Mouse (Mus musculus) neural tube, embryonic 12.5 days (tissue): ENCODE results near the gene Olfr1080. TPM values are rescaled to one million over a fixed set of nuclear protein-coding genes. Genes with fewer than 3 reads are reported as not detected.
"Not testable (repeated sequence)": the region's sequence is repeated elsewhere in the genome, so short reads cannot be mapped to it uniquely, and the experiment has no call there.

ENCODE experiments used
- ATAC-seq: fragments of 200-750 bp; cut with Nextera tagmentation; 2 replicates; pipeline ENCODE4 v1.8.0; 2017; ENCODE audit warnings: low read depth, mild to moderate bottlenecking, moderate TSS enrichment, moderate library complexity; ENCODE audit not compliant: low FRiP score
- H3K27ac ChIP-seq: fragments of 300-500 bp; sonication (generic); 2 replicates; pipeline ENCODE4 v1.5.1; 2016
- H3K27me3 ChIP-seq: fragments of 300-500 bp; sonication (generic); replicated peaks from 2 replicates; pipeline ENCODE4 v1.6.1; 2016; ENCODE audit warnings: mild to moderate bottlenecking
- H3K36me3 ChIP-seq: fragments of 300-500 bp; sonication (generic); 2 replicates; pipeline ENCODE4 v1.6.1; 2016; ENCODE audit warnings: mild to moderate bottlenecking
- H3K4me1 ChIP-seq: fragments of 300-500 bp; sonication (generic); 2 replicates; pipeline ENCODE4 v1.6.1; 2016
- H3K4me2 ChIP-seq: fragments of 300-500 bp; sonication (generic); replicated peaks from 2 replicates; pipeline ENCODE4 v1.6.1; 2016; ENCODE audit warnings: mild to moderate bottlenecking
- H3K4me3 ChIP-seq: fragments of 300-500 bp; sonication (generic); 2 replicates; pipeline ENCODE4 v1.5.1; 2016
- H3K9ac ChIP-seq: fragments of 300-500 bp; sonication (generic); 2 replicates; pipeline ENCODE4 v1.6.1; 2016; ENCODE audit warnings: mild to moderate bottlenecking
- H3K9me3 ChIP-seq: fragments of 300-500 bp; sonication (generic); 2 replicates; pipeline ENCODE4 v1.6.1; 2016; ENCODE audit warnings: mild to moderate bottlenecking
- WGBS: fragments of 180-500 bp; shearing (Covaris S2); methylation state at CpG from one replicate; pipeline ENCODE4 v1.1.7; 2016; 5-methylcytosine and 5-hydroxymethylcytosine counted together
- polyA plus RNA-seq: library from polyadenylated mRNA; unstranded; fragments of >200 nt; fragmentation: Nextera tagmentation; extraction: Ambion mirVana; gene quantifications from 2 replicates; pipeline ENCODE4 v1.2.1, GENCODE M21; 2016

The Olfr1080 gene
- not detected in 2 replicates for polyA plus RNA-seq

GRCm38 (mm10) chr2:86558135-86558534 is at the start of gene Olfr1080:
TSS of gene Olfr1080 (minus strand) at chr2:86558235.
- H3K27ac ChIP-seq, H3K4me3 ChIP-seq, H3K4me2 ChIP-seq, H3K9me3 ChIP-seq, H3K27me3 ChIP-seq, H3K9ac ChIP-seq, H3K36me3 ChIP-seq, ATAC-seq, H3K4me1 ChIP-seq: not testable (repeated sequence)

- H3K27me3 ChIP-seq, H3K4me2 ChIP-seq, H3K27ac ChIP-seq, H3K4me3 ChIP-seq, H3K9me3 ChIP-seq, H3K9ac ChIP-seq, ATAC-seq, H3K36me3 ChIP-seq, H3K4me1 ChIP-seq: not testable (repeated sequence)
- 83% methylated on average over 1 of the region's 1 CpGs for WGBS
Observed at GRCm38 (mm10) chr2:86598866-86599265, 40.8 kb upstream of the Olfr1080 start, which contains the start of gene Olfr1082. TSS of gene Olfr1082 (minus strand) at chr2:86598966.

GRCm38 (mm10) chr2:86542380-86542779 is 15.7 kb downstream of the Olfr1080 start, which contains the start of gene Olfr1079:
TSS of gene Olfr1079 (minus strand) at chr2:86542480.
- ATAC-seq, result no peak
- no peak within 1 kb of the TSS for H3K9ac ChIP-seq
- no peak within 1 kb of the TSS for H3K27ac ChIP-seq
- H3K36me3 ChIP-seq, result no peaks in the 10 kb centered on the region
- no peaks in the 10 kb centered on the region for H3K9me3 ChIP-seq
- H3K4me2 ChIP-seq, result no peak within 1 kb of the TSS
- no peaks in the 10 kb centered on the region for H3K4me1 ChIP-seq
- H3K27me3 ChIP-seq, result no peaks in the 10 kb centered on the region
- no peak within 1 kb of the TSS for H3K4me3 ChIP-seq
- 77% methylated on average over 1 of the region's 1 CpGs for WGBS

- no peak for ATAC-seq
- no peaks in the 10 kb centered on the region for H3K36me3 ChIP-seq
- no peak overlapping the region for H3K9ac ChIP-seq
- no peak overlapping the region for H3K4me3 ChIP-seq
- WGBS, result 85% methylated on average over 1 of the region's 1 CpGs
- H3K9me3 ChIP-seq, result no peaks in the 10 kb centered on the region
- H3K4me2 ChIP-seq, result no peak overlapping the region
- no peaks in the 10 kb centered on the region for H3K27me3 ChIP-seq
- H3K4me1 ChIP-seq, result no peaks in the 10 kb centered on the region
- H3K27ac ChIP-seq, result no peak overlapping the region
Observed at GRCm38 (mm10) chr2:86530991-86531390, 27.0 kb downstream of the Olfr1080 start.

- no peaks in the 10 kb centered on the region for H3K27me3 ChIP-seq
- no peak within 1 kb of the TSS for H3K9ac ChIP-seq
- H3K4me2 ChIP-seq, result no peak within 1 kb of the TSS
- H3K4me1 ChIP-seq, result no peaks in the 10 kb centered on the region
- no peak within 1 kb of the TSS for H3K27ac ChIP-seq
- ATAC-seq, result no peak
- no peaks in the 10 kb centered on the region for H3K9me3 ChIP-seq
- no peak within 1 kb of the TSS for H3K4me3 ChIP-seq
- H3K36me3 ChIP-seq, result no peaks in the 10 kb centered on the region
- WGBS, result 88% methylated on average over 1 of the region's 1 CpGs
Observed at GRCm38 (mm10) chr2:86508161-86508560, 49.9 kb downstream of the Olfr1080 start, which contains the start of gene Olfr1076. TSS of gene Olfr1076 (plus strand) at chr2:86508461.

Other genes with a start within 250 kb of the Olfr1080 start
- gene Olfr1053, start 243.0 kb downstream of the Olfr1080 start, polyA plus RNA-seq, result not detected in 2 replicates
- not detected in 2 replicates for gene Olfr1054, start 222.8 kb downstream of the Olfr1080 start, polyA plus RNA-seq
- gene Olfr1055, start 208.0 kb downstream of the Olfr1080 start, polyA plus RNA-seq, result not detected in 2 replicates
- not detected in 2 replicates for gene Olfr1056, start 195.8 kb downstream of the Olfr1080 start, polyA plus RNA-seq
- not detected in 2 replicates for gene Olfr1057, start 179.8 kb downstream of the Olfr1080 start, polyA plus RNA-seq
- not detected in 2 replicates for gene Olfr1058, start 169.7 kb downstream of the Olfr1080 start, polyA plus RNA-seq
- gene Olfr1061, start 144.2 kb downstream of the Olfr1080 start, polyA plus RNA-seq, result not detected in 2 replicates
- not detected in 2 replicates for gene Olfr1062, start 131.5 kb downstream of the Olfr1080 start, polyA plus RNA-seq
- gene Olfr1065, start 107.6 kb downstream of the Olfr1080 start, polyA plus RNA-seq, result not detected in 2 replicates
- not detected in 2 replicates for gene Olfr1066, start 102.0 kb downstream of the Olfr1080 start, polyA plus RNA-seq
- not detected in 2 replicates for gene Olfr228, start 70.8 kb downstream of the Olfr1080 start, polyA plus RNA-seq
- not detected in 2 replicates for gene Olfr1076, start 49.8 kb downstream of the Olfr1080 start, polyA plus RNA-seq
- not detected in 2 replicates for gene Olfr1079, start 15.8 kb downstream of the Olfr1080 start, polyA plus RNA-seq
- not detected in 2 replicates for gene Olfr1082, start 40.7 kb upstream of the Olfr1080 start, polyA plus RNA-seq
- not detected in 2 replicates for gene Olfr1084, start 81.5 kb upstream of the Olfr1080 start, polyA plus RNA-seq
- gene Olfr1085, start 103.8 kb upstream of the Olfr1080 start, polyA plus RNA-seq, result not detected in 2 replicates
- not detected in 2 replicates for gene Olfr1086, start 121.9 kb upstream of the Olfr1080 start, polyA plus RNA-seq
- gene Olfr1087, start 140.2 kb upstream of the Olfr1080 start, polyA plus RNA-seq, result not detected in 2 replicates
- gene Olfr1089, start 175.5 kb upstream of the Olfr1080 start, polyA plus RNA-seq, result not detected in 2 replicates
- not detected in 2 replicates for gene Olfr1090, start 200.8 kb upstream of the Olfr1080 start, polyA plus RNA-seq
- gene Olfr1093, start 224.2 kb upstream of the Olfr1080 start, polyA plus RNA-seq, result not detected in 2 replicates